Mouse (Mus musculus) urinary bladder, postnatal 4 days (tissue): Measurements from ENCODE around the gene C1s1.
"Not testable (repeated sequence)": the region's sequence is repeated elsewhere in the genome, so short reads cannot be mapped to it uniquely, and the experiment has no call there.

Source experiments
- DNase-seq, 2 experiments: peaks; one replicate each; pipeline ENCODE4 v3.0.0; 2021 to 2022; ENCODE audit warnings: low spot score in 2 of 2

The C1s1 gene

GRCm38 (mm10) chr6:124512355-124512836 lies 29.8 kb downstream of the C1s1 start, which contains the start of gene C1ra:
C1ra (plus strand) TSS chr6:124512405.
- DNase-seq, result peak; percentile 45 to 67

GRCm38 (mm10) chr6:124511936-124512335 lies 30.2 kb downstream of the C1s1 start:
- DNase-seq, result no peak

- not testable (repeated sequence) for DNase-seq
Observed at GRCm38 (mm10) chr6:124509192-124509591, 33.0 kb downstream of the C1s1 start.

GRCm38 (mm10) chr6:124508292-124508691 lies 33.9 kb downstream of the C1s1 start:
- DNase-seq, result no peak

- DNase-seq, result no peak
Observed at GRCm38 (mm10) chr6:124506991-124507390, 35.2 kb downstream of the C1s1 start.

- no peak for DNase-seq
Observed at GRCm38 (mm10) chr6:124505028-124505427, 37.1 kb downstream of the C1s1 start.

GRCm38 (mm10) chr6:124502021-124502420 lies 40.1 kb downstream of the C1s1 start:
- DNase-seq, result no peak

- DNase-seq, result no peak
Observed at GRCm38 (mm10) chr6:124501473-124501872, 40.7 kb downstream of the C1s1 start.

GRCm38 (mm10) chr6:124499914-124500566 lies 42.1 kb downstream of the C1s1 start:
- no peak for DNase-seq

- no peak for DNase-seq
Observed at GRCm38 (mm10) chr6:124496054-124496453, 46.1 kb downstream of the C1s1 start.

GRCm38 (mm10) chr6:124493886-124494285 lies 48.3 kb downstream of the C1s1 start:
- DNase-seq, result peak in 1 of 2 experiments; percentile 36

- DNase-seq, result peak; percentile 81 to 82
Observed at GRCm38 (mm10) chr6:124492842-124493561, 49.2 kb downstream of the C1s1 start, which contains the start of gene C1rl. C1rl (plus strand) TSS chr6:124493113.

- DNase-seq, result no peak
Observed at GRCm38 (mm10) chr6:124491427-124491826, 50.7 kb downstream of the C1s1 start.

GRCm38 (mm10) chr6:124488952-124489351 lies 53.2 kb downstream of the C1s1 start:
- DNase-seq, result no peak

- no peak for DNase-seq
Observed at GRCm38 (mm10) chr6:124487509-124487908, 54.6 kb downstream of the C1s1 start.

- no peak for DNase-seq
Observed at GRCm38 (mm10) chr6:124485414-124486144, 56.6 kb downstream of the C1s1 start.

GRCm38 (mm10) chr6:124484851-124485250 lies 57.3 kb downstream of the C1s1 start:
- no peak for DNase-seq

- DNase-seq, result not testable (repeated sequence)
Observed at GRCm38 (mm10) chr6:124483831-124484230, 58.3 kb downstream of the C1s1 start.

- DNase-seq, result peak; percentile 42 to 73
Observed at GRCm38 (mm10) chr6:124481571-124481970, 60.6 kb downstream of the C1s1 start.
